Mouse (Mus musculus) brain, embryonic 14.5 days (tissue): ENCODE data around the gene Kcnk3.

Experiments used
- CTCF ChIP-seq: fragments of 200-500 bp; IDR thresholded peaks from 2 replicates; pipeline ENCODE4 v1.5.1; 2012; ENCODE audit warnings: inconsistent platforms, mild to moderate bottlenecking, moderate library complexity, borderline replicate concordance; ENCODE audit not compliant: insufficient read depth, insufficient read length; ENCODE audit errors: extremely low read depth
- POLR2A ChIP-seq: fragments of 200-500 bp; IDR thresholded peaks from 2 replicates; pipeline ENCODE4 v1.6.1; 2012; ENCODE audit warnings: mild to moderate bottlenecking, inconsistent platforms, borderline replicate concordance; ENCODE audit not compliant: poor library complexity, insufficient read depth, insufficient read length, severe bottlenecking; ENCODE audit errors: extremely low read depth

- TF ChIP-seq CTCF (no peak), POLR2A (no peak)
Observed at GRCm38 (mm10) chr5:30577251-30577650, 10.7 kb upstream of the Kcnk3 start.
